Mouse (Mus musculus): ENCODE data around the gene Tmub2.
A peak's percentile ranks its signal among the peaks of the same experiment; 100 is the strongest.

The Tmub2 gene

DNA sequence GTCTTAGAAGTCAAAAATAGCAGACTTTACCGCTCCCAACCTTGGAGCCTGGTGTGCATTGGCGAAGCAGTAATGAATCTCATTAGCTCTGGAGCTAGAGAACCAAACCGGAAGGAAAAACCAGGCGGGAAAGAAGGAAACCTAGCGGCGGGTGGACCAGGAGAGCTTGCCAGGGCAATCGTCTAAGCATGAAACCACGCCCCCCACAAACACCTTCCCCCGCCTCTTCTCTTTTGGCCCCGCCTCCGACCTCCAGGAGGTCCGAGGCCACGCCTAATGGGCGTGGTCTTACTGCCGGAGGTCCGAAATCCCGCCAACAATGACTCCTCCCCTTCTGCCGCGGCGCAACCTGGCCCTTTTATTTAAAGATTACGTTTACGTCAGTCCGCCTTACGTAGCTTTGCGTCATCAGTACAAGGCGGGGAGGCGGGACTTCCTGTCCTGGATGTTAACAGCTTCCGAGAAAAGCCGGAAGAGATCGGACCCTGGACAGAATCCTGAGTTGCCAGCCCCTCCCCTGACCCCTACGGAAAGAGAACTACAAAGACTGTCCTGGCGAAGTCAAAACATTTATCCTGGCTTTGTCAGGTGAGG lies at the start of gene Tmub2:
Gene Tmub2, plus strand, starts transcription at position 431 of the 594 bp plus-strand sequence.
- peak; percentile 98 for DNase-seq (ENCODE audit: low spot score)

DNA sequence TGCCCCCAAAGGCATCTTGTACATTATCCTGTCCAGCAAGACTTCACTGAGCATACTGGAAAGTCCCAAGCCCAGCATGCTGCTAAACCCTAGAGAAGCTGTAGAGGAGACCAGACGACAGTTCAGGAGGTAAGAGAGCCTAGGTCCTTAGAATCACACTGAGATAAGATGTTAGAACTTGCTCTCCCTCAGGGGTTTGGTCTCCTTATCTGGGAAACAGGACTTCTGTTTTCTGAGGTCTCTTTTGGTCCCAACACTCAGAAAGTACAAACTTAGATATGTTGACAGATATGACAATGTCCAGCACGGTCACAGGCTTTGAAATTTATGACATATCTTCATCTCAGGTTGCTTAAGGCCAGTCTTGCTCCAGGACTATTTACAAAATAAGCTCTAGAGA lies 48.7 kb upstream of the Tmub2 start:
- DNase-seq (ENCODE audit: low spot score), result no peak

DNA sequence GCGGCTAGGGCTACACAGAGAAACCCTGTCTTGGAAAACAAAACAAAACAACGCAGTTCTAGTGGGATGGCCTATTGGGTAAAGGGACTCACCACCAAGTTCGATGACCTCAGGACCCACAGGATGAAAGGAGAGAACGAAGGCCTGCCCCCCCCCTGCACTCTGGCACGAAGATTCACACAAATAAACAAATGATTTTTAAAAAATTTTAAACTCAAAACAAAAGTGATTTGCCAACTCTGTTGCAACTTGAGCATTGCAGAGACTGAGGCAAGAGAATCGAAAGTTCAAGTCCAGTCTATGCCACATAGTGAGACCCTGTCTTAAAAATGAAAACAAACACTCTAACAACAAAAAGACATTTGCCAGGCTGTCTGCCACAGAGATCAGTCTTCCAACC lies 44.1 kb upstream of the Tmub2 start:
- DNase-seq (ENCODE audit: low spot score), result no peak

DNA sequence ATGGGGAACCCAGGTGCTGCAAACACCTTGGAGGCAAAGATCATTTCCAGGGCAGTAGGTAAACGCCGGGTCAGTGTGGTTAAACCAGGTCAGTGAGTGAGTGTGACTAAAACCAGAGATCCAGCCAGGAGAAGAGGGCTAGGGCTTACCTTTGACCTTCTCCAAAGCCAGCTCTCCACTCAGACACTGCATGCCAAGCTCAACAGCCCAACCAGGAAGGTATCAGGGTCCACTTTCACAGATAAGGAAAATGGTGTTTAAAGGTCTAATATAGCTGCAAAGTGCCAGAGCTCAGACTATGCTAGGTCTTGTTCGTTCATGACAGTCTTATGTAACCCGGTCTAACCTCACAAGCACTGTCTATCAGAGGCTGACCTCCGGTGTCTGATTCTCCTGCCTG lies 43.5 kb upstream of the Tmub2 start:
- no peak for DNase-seq (ENCODE audit: low spot score)

DNA sequence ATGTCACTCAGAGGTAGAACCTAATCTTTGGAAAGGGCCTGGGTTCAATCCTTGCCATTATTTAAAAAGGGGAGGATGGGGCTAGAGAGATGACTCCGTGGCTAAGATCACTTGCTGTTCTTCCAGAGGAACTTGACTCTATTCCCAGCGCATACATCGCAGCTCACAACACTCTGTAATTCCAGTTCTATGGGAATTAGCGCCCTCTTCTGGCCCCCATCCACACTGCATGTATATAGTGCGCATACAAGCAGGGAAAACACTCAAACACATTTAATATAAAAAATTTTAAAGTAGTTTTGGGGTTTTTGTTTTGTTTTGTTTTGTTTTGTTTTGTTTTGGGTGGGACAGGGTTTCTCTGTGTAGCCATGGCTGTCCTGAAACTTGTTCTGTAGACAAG lies 42.9 kb upstream of the Tmub2 start:
- no peak for DNase-seq (ENCODE audit: low spot score)

DNA sequence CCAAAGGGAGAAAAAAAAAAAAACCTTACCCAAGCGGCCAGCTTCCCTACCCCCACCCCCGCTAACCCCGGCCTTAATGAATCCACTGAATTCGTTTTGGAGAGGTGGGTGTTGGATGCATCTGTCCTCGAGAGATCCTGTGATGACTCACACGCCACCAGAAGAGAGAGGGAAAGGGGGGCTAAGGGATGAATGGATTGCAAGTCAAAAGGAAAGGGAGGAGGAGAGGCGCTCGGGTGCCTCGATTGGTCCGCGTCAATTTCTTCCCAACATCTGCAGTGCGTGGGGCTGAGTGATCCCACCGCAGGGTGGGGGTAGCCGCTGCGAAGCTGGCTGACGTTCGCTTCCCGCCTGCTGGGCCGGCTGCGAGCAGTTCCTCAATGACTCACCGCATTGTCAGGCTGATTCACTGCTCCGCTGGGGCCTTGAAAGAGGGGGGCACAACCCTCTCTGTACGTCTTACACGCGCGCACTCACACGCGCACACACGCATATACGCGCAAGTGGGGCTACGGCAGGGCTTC lies 39.7 kb upstream of the Tmub2 start:
- peak; percentile 78 for DNase-seq (ENCODE audit: low spot score)

DNA sequence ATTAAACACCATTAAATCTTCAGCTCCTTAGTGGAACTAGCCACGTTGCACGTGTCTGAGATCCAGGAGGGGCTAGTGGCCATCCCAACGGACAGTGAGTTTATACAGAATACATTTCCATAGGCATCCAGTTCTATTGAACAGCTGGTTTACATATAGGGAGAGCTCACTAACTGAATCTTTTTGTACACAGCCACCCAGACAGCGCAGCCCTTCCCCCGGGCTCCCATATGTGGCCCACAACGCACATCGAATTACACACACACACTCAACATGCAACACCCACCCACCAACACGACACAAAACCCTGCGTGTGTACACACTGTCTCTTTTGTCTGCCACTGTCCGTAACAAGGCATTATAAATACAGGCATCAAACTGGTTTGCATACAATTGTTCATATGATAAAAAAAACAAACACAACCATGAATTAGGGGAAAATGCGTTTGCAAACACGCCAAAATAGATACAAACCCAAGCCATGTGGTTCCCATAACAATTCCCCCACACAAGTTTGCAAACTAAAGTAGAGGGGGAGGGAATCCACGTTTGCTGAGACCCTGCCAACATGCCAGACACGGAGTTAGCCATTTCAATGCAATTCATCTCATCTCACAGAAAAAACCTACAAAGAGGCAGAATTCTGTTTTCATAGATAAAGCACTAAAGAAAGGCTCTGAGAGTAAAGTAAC lies 39.0 kb upstream of the Tmub2 start:
- DNase-seq (ENCODE audit: low spot score), result no peak

DNA sequence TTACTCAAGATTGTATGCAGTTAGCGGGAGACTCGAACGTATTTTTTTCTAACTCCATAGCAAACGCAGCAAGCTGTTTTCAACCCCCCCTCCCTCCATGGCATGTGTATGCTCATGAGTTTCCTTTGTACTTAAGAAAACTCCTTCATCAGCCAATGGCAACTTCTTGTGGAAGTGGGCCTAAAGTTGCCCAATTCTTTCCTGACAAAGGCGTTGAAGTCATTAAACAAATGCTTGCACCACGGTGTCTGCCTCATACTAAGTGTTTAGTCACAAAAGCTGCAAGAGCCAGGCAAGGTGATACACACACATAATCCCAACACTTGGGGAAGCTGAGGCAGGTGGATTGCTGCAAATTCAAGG lies 38.5 kb upstream of the Tmub2 start:
- no peak for DNase-seq (ENCODE audit: low spot score)

DNA sequence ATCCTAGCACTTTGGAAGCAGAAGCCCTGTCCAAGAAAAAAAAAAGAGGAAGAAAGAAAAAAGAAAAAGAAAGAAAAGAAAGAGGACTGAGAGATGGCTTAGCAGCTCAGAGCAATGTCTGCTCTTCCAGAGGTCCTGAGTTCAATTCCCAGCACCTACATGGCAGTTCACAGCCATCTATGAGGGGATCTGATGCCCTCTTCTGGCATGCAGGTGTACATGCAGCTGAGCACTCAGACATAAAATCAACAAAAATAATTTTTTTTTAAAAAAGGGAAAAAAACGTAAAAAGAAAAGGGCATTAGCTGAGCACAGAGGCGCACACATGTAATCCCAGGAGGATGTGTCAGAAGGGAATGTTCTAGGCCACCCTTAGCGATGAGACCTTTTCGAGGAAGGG lies 37.9 kb upstream of the Tmub2 start:
- DNase-seq (ENCODE audit: low spot score), result no peak

DNA sequence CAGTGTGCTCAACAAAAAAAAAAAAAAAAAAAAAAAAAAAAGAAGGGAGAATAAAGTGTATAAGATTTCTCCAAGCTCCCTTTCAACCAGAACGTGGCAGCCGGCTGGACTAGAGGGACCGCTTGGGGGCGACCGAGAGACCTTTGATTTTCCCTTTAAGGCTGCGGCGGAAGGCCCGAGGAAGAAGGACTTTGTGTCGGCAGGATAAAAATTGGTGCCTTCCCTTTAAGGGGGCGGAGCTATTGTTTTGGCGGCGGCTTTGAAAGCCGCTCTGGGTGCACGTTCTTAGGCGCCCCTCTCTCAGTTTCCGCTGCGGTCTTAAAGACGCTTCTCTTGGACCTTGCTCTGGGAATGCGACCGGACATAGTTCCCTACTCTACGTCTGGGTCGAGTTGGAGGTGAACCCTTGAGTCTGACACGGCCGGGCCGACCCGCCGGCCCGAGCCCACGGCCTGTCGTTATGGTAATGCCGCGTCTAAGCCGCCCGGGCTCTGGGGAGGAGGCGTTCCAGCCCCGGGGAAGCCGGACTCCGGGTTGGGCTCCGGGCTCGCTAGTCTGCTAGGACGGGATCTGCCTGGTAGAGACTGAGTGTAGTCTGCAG lies 36.0 kb upstream of the Tmub2 start, which contains the start of gene BC030867:
Gene BC030867, plus strand, starts transcription at position 253 of the 601 bp plus-strand sequence.
- peak; percentile 95 for DNase-seq (ENCODE audit: low spot score)

DNA sequence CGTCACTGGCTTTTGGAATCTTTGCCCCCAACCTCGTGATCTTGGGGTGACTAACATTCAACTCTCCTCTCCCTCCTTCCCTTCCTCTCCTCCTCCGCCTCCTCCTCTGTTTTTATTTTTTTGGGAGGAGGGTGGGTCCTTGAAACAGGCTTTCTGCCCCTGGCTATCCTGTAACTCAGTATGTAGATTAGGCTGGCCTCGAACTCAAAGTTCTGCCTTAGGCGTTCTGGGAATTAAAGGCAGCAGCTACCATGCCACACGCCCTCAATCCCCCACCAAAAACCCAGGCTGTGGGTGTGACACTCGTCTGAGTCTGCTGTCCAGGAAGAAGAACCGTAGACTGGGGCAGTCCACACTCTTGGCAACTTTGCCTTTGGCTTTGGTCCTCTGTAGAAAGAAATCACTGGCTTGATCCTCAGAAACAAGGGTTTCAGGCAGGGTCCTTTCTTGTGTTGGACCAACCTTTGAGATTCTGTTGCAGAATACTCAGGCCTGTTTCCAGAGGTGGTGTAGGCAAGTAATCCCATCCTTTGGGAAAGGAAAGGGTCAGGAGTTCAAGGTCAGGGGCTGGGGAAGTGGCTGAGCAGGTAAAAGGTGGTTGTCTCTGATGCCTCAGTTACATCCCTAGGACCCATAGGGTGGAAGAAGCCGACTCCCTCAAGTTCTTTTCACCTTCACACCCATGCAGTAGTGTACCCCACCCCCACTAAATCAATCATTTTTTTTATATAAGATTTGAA lies 35.2 kb upstream of the Tmub2 start:
- DNase-seq (ENCODE audit: low spot score), result no peak

DNA sequence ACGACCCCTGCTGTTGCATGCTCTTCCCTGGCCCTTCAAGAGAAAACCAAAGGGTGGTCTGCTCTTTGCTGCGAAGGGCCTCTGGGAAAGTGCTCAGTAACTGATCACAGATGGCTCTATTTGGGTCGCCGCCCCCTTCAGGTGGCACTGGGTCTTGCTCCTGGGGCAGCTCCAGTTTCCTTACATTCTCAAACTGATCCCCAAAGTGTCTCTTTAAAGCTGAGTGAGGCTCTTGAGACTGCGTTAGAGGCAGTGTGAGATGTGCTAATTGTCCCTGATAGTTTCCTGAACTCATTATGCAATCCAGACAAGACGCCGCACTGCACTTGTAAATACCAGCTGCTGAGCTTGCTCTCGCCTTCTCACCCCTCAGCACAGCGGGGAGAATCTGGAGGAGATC lies 27.2 kb upstream of the Tmub2 start:
- DNase-seq (ENCODE audit: low spot score), result no peak

DNA sequence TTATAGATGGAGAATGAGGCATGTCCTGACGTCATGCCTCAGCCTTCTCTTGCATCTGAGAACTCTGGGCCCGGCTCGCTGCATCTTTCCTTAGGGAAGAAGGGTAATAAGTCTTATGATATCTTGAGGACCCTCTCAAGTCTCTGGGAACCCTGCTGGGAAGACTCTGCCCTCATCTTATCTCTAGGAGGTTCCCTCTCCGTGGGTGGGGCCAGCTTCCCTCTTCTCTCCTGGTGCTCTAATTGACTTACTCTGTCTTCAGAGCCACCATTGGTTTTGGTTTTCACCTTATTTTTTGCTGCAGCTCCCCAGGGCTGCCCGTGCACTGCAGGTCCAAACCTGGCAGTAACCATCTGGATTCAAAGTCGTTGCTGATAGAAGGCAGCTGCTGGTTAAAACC lies 26.6 kb upstream of the Tmub2 start:
- no peak for DNase-seq (ENCODE audit: low spot score)

DNA sequence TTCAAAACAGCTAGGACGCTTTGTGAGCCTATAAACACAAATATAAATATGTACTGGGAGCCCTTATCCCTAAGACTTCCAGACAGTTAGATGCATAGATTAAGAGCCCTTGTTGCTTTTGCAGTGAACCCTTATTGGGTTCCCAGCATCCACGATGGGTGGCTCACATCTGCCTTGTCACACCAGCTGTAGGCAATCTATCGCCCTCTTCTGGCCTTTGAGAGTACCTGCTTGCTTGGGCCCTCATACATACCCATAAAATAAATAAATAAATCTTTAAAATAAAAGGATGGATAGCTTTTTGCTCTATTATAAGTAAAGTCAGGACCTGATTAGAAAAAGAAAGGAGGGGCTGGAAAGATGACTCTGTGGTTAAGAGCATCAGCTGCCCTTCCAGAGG lies 26.2 kb upstream of the Tmub2 start:
- no peak for DNase-seq (ENCODE audit: low spot score)

DNA sequence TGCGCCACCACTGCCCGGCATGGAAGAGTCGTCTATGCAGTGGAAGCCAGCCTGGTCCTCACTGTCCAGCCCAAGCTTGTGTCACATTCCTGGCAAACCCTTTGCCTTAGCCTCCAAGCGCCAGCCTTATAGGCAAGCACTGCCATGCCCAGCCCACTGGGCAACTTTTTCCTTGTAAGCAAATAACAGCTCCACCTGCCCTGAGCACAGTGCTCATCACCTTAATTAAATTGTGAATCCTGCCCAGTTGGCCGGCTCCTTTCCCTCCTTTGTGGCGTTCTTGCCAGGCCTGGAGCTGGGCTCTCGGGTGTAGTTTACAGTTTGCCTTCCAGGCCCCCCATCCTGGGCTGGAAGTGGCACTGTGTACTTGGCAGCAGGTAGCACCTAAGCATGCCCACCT lies 21.5 kb upstream of the Tmub2 start:
- DNase-seq (ENCODE audit: low spot score), result no peak

DNA sequence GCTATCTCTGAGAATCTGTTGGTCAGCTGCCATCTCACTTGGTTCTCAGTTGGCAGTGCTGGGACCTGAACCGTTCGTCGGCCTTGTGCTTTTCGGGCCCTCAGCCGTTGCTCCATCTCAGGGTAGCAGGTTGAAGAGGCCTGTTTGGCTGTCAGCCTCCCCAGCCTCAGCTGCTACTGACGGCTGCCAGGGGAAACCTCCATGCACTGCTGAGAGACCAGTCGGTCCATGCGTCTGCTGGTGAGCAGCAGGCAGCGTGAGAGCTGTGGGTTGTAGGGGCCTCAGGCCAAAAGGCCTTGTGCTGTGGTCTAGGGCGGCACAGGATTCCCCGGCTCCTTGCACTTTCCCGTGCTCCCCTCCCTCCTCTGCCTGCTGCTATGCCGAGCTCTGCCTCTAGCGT lies 18.9 kb upstream of the Tmub2 start:
- DNase-seq (ENCODE audit: low spot score), result no peak

DNA sequence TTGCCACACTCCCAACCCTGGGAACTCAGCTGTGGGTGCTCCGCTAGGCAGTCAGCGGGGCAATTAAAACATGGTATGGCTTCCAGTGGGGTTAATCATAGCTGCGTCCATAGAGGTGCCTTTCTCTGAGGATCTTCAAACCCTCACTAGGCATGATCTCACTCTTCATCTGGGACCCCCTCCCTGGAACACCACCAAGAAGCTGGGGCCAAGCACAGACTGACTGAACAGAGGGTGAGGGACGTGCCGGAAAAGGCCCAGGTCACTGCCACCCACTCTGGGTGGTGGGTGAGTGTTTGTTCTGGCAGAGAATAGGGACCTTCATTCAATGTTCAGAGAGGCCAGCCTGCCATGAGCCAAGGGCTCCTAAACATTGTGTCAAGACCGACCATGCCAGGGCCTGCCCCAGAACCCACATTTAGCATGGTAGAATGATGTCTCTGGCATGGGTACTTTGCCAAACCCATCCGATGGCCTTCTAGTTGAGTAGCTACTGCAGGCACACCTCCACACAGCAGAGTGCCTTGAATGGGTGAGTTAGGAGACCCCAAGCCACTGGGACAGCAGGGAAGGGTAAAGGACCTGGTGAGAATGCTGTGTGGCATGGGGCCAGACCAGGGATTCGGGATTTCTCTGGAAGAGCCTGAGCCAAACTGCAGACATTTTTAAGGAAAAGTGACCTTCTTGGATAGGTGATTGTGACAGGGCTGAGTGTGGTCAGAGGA lies 17.9 kb upstream of the Tmub2 start:
- no peak for DNase-seq (ENCODE audit: low spot score)

DNA sequence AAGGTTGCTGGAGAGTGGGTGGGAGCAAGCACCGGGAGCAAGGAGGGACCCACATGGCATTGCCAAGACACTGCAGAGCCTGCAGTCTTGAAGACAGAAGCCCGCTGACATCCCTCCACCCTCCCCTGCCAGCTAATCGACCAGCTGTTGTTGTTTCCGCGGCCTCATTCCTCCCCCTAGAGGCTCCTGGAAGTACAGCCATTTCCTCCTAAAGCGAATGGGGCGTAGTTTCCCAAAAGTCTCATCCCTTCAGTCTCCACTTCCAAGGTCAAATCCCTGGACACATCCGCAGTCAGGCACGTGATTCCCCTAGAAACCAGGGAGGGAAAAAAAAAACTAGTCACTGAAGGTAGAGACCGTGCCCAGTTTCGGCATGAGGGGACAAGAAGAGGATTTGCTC lies 17.3 kb upstream of the Tmub2 start:
- DNase-seq (ENCODE audit: low spot score), result peak; percentile 74

DNA sequence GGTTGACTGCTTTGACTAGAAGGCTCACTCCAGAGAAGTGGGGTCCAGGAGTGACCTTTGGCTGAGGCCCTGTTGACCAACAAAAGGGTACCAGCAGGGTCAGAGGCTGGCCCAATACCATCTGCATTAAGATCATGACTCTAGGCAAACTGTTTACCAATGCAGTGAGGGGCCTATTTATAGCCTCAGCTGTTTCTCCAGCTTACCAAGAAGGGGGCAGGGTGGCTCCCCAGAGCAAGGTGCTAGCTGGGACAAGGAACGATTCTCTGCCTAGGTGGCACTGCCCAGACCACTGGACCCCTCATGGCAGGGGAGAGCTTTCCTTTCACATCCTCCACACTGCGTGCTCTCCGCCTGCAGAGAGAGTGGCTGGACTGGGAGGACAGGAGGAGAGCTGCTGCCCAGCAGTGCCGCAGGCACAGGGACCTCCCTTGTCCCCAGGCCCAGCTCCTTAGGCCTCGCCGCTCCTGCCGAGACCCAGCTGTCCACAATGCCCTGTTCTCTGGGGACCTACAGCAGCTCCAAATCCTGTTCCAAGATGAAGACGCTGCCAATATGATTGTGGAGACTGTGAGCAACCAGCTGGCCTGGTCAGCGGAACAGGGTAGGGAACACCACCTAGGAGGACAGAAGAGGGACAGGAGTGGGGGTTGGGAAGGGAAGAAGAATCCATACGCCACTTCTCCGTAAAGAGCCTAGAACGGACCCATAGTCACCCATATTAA lies 16.0 kb upstream of the Tmub2 start, which contains the start of gene Asb16:
Gene Asb16, plus strand, starts transcription at position 224 of the 725 bp plus-strand sequence.
- DNase-seq (ENCODE audit: low spot score), result no peak

DNA sequence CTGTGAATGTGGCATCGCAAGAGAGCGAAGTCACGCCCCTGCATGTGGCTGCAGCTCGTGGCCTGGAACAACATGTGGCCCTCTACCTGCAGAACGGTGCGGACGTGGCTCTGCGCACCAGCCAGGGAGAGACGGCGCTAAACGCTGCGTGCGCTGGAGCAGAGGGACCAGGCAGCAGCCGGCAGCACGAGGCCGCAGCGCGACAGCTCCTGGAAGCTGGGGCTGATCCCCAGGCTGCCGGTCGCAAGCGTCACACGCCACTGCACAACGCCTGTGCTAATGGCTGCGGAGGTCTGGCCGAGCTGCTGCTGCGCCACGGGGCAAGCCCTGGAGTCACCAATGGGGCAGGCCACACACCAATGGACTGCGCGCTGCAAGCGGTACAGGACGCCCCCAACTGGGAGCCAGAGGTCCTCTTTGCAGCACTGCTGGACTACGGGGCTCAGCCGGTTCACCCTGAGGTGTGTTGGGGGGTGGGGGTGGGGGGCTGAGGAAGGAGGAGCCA lies 8.3 kb upstream of the Tmub2 start:
- DNase-seq (ENCODE audit: low spot score), result peak; percentile 37

DNA sequence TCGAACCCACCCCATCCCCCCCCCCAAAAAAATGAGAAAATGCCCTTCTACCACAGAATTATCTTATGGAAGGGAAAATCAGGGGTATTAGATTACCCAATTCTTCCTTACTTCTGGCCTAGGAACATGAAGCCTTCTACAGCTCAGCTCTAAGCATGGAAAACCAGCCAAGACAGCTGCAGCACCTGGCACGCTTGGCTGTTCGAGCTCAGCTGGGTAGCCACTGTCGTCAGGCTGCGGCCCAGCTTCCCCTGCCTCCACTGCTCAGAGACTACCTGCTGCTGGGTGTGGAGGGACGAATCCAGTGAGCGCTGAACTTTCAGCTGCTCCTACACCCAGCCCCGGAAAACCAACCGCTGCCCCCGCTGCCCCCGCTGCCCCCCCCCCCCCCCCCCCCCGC lies 7.0 kb upstream of the Tmub2 start:
- no peak for DNase-seq (ENCODE audit: low spot score)

All from urinary bladder, postnatal 14 days (tissue).